In the genomic region with DNA sequence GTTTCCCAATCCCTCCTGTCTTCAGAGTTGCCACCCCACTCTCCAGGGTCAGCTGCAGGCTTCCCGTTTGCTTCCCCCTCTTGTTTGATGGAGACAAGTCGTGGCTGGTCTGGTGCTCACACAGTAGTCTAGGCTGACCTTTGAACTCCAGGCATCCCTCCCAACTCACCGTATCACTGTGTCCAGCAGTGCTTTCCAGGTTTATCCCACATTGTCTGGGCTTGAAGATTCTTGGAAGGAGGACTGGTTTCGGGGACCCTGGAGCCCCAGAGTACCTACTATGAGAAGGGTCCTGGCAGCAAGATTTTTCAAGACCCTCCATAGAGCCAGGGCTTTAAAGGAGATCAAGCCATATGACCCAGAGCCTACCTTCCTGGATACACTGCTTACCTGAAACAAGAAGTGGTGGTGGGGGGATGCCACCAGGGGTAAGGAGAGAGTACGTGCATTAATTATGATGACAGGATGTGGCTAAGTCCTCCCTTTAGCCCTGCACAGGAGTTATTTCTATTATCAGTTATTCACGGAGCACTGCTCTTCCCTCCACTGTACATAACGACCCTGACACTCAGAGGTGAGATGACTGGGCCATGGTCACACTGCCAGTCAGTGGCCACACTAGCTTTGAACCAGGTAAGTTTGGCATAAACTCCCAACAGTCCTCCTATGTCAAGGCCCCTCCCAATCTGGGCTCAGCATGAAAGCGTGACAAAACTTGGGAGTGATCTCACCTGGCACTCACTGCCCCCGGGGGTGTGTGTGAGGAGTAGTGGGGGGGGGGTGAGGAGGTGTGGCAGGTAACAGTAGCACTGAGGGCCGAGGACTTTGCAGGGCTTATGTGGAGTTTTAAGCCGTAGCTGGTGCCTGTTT, we compare ENCODE assay signal across 8 mouse cellular contexts. TPM values are rescaled to one million over a fixed set of nuclear protein-coding genes. Genes with fewer than 3 reads are reported as not detected.
DNase-seq lines count a peak whose midpoint lies in the region; ATAC-seq and TF ChIP-seq lines count a peak whose summit lies in the region.

No protein-coding gene starts in this region.

- TF ChIP-seq EP300 in MEL (IDR thresholded peaks at IDR 0.05; ENCODE audit: low read depth in 1 of 2, low read length in 2 of 2), result no peak

- H3K4me3 ChIP-seq in kidney, embryonic 15.5 days (replicated peaks), result peak overlapping the region; percentile 81; the same call in 1 of the 2 replicates
- peak overlapping the region in 1 of 2 experiments; percentile 45; a peak in 1 of 4 replicates for H3K4me3 ChIP-seq in MEL (ENCODE audit: control insufficient read depth in 1 of 2, insufficient read depth in 1 of 2, low read depth in 2 of 2, low read length in 2 of 2)
- no peak overlapping the region; the same call in 1 of the 2 replicates for H3K4me3 ChIP-seq in forebrain, embryonic 13.5 days
- H3K4me3 ChIP-seq in liver, embryonic 15.5 days (replicated peaks), result peak overlapping the region; percentile 94

- H3K9ac ChIP-seq in kidney, embryonic 15.5 days, result no peak overlapping the region
- H3K9ac ChIP-seq in MEL (ENCODE audit: control insufficient read depth, low read depth, low read length, poor library complexity, severe bottlenecking), result peak overlapping the region; percentile 71
- peak overlapping the region; percentile 92 for H3K9ac ChIP-seq in forebrain, embryonic 13.5 days
- H3K9ac ChIP-seq in liver, embryonic 15.5 days, result peak overlapping the region; percentile 90; the same call in 1 of the 2 replicates

- H3K27ac ChIP-seq in kidney, embryonic 15.5 days, result peak overlapping the region; percentile 99
- peak overlapping the region; percentile 51; the same call in 1 of the 2 replicates for H3K27ac ChIP-seq in MEL (ENCODE audit: control insufficient read depth, low read depth, low read length)
- H3K27ac ChIP-seq in forebrain, embryonic 13.5 days, result peak overlapping the region; percentile 99
- peak overlapping the region; percentile 94 for H3K27ac ChIP-seq in liver, embryonic 15.5 days (replicated peaks)

- no peak for ATAC-seq in kidney, embryonic 15.5 days (replicated peaks; ENCODE audit: low FRiP score)
- no peak for ATAC-seq in forebrain, embryonic 13.5 days
- ATAC-seq in liver, embryonic 15.5 days (ENCODE audit: insufficient read depth), result no peak

- no peaks in the 10 kb centered on the region for H3K9me3 ChIP-seq in kidney, embryonic 15.5 days (replicated peaks)
- H3K9me3 ChIP-seq in MEL (replicated peaks; ENCODE audit: insufficient read depth, low read length), result no peaks in the 10 kb centered on the region
- no peaks in the 10 kb centered on the region for H3K9me3 ChIP-seq in forebrain, embryonic 13.5 days (replicated peaks)
- no peaks in the 10 kb centered on the region for H3K9me3 ChIP-seq in liver, embryonic 15.5 days (replicated peaks)

- peak overlapping the region; percentile 67 for H3K4me2 ChIP-seq in kidney, embryonic 15.5 days
- H3K4me2 ChIP-seq in forebrain, embryonic 13.5 days, result peak overlapping the region; percentile 99
- peak overlapping the region; percentile 94 for H3K4me2 ChIP-seq in liver, embryonic 15.5 days

- peaks cover 26% of the 10 kb centered on the region for H3K79me2 ChIP-seq in MEL (ENCODE audit: control insufficient read depth, insufficient read depth, low read length, poor library complexity)

- no peak for TF ChIP-seq RAD21 in MEL (IDR thresholded peaks at IDR 0.05; ENCODE audit: low read depth, low read length)

- no peaks in the 10 kb centered on the region for H3K27me3 ChIP-seq in kidney, embryonic 15.5 days
- H3K27me3 ChIP-seq in MEL (ENCODE audit: control insufficient read depth in 1 of 2, insufficient read depth in 2 of 2, low read length in 2 of 2), result no peaks in the 10 kb centered on the region
- no peaks in the 10 kb centered on the region for H3K27me3 ChIP-seq in forebrain, embryonic 13.5 days
- H3K27me3 ChIP-seq in liver, embryonic 15.5 days, result no peaks in the 10 kb centered on the region

- DNase-seq in kidney, postnatal 10 days, result no peak
- no peak for DNase-seq in MEL (ENCODE audit: low read depth, low spot score)
- no peak for DNase-seq in adipocyte (ENCODE audit: low spot score)
- no peak for DNase-seq in right cerebral cortex, adult 2 months (ENCODE audit: low spot score in 2 of 2)
- DNase-seq in gastrocnemius, adult 8-10 months (ENCODE audit: low spot score in 2 of 2), result no peak

- TF ChIP-seq POLR2A in MEL (IDR thresholded peaks at IDR 0.05; ENCODE audit: control insufficient read depth in 1 of 2, insufficient read depth in 1 of 2, low read depth in 1 of 2, low read length in 2 of 2, poor library complexity in 1 of 2), result no peak

- 51% methylated on average over 11 of the region's 11 CpGs for WGBS in kidney, embryonic 15.5 days
- WGBS in forebrain, embryonic 13.5 days, result 68% methylated on average over 11 of the region's 11 CpGs
- WGBS in liver, embryonic 15.5 days (ENCODE audit: insufficient replicate concordance), result 24% methylated on average over 11 of the region's 11 CpGs

- no peak for TF ChIP-seq CTCF in MEL (IDR thresholded peaks at IDR 0.05 in 2 of 3, conservative IDR thresholded peaks at IDR 0.05 in 1 of 3; ENCODE audit: control insufficient read depth in 1 of 3, insufficient read depth in 1 of 3, low read depth in 2 of 3, low read length in 3 of 3, poor library complexity in 1 of 3, severe bottlenecking in 1 of 3)

- H3K36me3 ChIP-seq in kidney, embryonic 15.5 days, result peaks cover 20% of the 10 kb centered on the region
- H3K36me3 ChIP-seq in MEL (ENCODE audit: control insufficient read depth in 1 of 2, insufficient read depth in 2 of 2, low read length in 2 of 2), result peaks cover 5 to 32% of the 10 kb centered on the region in 2 experiments
- H3K36me3 ChIP-seq in forebrain, embryonic 13.5 days (ENCODE audit: poor library complexity, severe bottlenecking), result peaks cover 16% of the 10 kb centered on the region
- H3K36me3 ChIP-seq in liver, embryonic 15.5 days (replicated peaks), result peaks cover 23% of the 10 kb centered on the region

- peaks cover 35% of the 10 kb centered on the region for H3K4me1 ChIP-seq in kidney, embryonic 15.5 days
- H3K4me1 ChIP-seq in MEL (ENCODE audit: control insufficient read depth in 1 of 2, insufficient read depth in 2 of 2, low read length in 2 of 2), result peaks cover 14 to 33% of the 10 kb centered on the region in 2 experiments
- H3K4me1 ChIP-seq in forebrain, embryonic 13.5 days, result peaks cover 24% of the 10 kb centered on the region
- peaks cover 53% of the 10 kb centered on the region for H3K4me1 ChIP-seq in liver, embryonic 15.5 days (replicated peaks)

TF ChIP-seq in MEL, 35 proteins besides CTCF, POLR2A, EP300 and RAD21 (continues in another document):
- TF ChIP-seq GATA1 (IDR thresholded peaks at IDR 0.05; ENCODE audit: low read depth, low read length) (no peak), HCFC1 (IDR thresholded peaks at IDR 0.05; ENCODE audit: low read depth, low read length) (no peak), ZKSCAN1 (IDR thresholded peaks at IDR 0.05; ENCODE audit: low read depth, low read length) (no peak), MAX (IDR thresholded peaks at IDR 0.05; ENCODE audit: low read length) (no peak)

RNA-seq across cellular contexts. Expression of gene Cdk9, which starts 1.5 kb away (rescaled TPM):
- polyA plus RNA-seq in kidney, embryonic 15.5 days (2015; fragmentation: Nextera tagmentation; extraction: Ambion mirVana), result 108 and 118 TPM in 2 replicates
- total RNA-seq in MEL (2012; rRNA removed), result 30.9 and 37.7 TPM in 2 replicates
- polyA plus RNA-seq in MEL (2012; ENCODE audit: insufficient read depth in 1 of 2, insufficient read length in 2 of 2, low read depth in 1 of 2, low replicate concordance in 2 of 2, missing spikeins in 1 of 2), result 100 to 1,000 TPM in 1 of 2 experiments, not detected in 1; 125 TPM
- polyA plus RNA-seq in forebrain, embryonic 13.5 days (2015; fragmentation: Nextera tagmentation; extraction: Ambion mirVana), result 90.3 and 99.9 TPM in 2 replicates
- 48.3 and 49.6 TPM in 2 replicates for polyA plus RNA-seq in liver, embryonic 15.5 days (2015; fragmentation: Nextera tagmentation; extraction: Ambion mirVana)
- total RNA-seq in gastrocnemius, adult 8-10 months (2022), result 10 to 100 TPM; 17.0 to 22.2 (median 20.8) TPM

RNA-seq across cellular contexts. Expression of gene Sh2d3c, which starts 6.5 kb away (rescaled TPM):
- polyA plus RNA-seq in kidney, embryonic 15.5 days (2015; fragmentation: Nextera tagmentation; extraction: Ambion mirVana), result 32.5 and 37.2 TPM in 2 replicates
- total RNA-seq in MEL (2012; rRNA removed), result 0.19 and 0.26 TPM in 2 replicates
- under 1 TPM in 1 of 2 experiments, not detected in 1; 0.43 TPM for polyA plus RNA-seq in MEL (2012; ENCODE audit: insufficient read depth in 1 of 2, insufficient read length in 2 of 2, low read depth in 1 of 2, low replicate concordance in 2 of 2, missing spikeins in 1 of 2)
- polyA plus RNA-seq in forebrain, embryonic 13.5 days (2015; fragmentation: Nextera tagmentation; extraction: Ambion mirVana), result 23.5 and 29.2 TPM in 2 replicates
- polyA plus RNA-seq in liver, embryonic 15.5 days (2015; fragmentation: Nextera tagmentation; extraction: Ambion mirVana), result 7.0 and 8.3 TPM in 2 replicates
- total RNA-seq in gastrocnemius, adult 8-10 months (2022), result 1 to 10 TPM; 3.3 to 6.6 (median 6.1) TPM

RNA-seq across cellular contexts. Expression of gene Fpgs, which starts 10.4 kb away (rescaled TPM):
- 33.7 and 40.3 TPM in 2 replicates for polyA plus RNA-seq in kidney, embryonic 15.5 days (2015; fragmentation: Nextera tagmentation; extraction: Ambion mirVana)
- 32.5 and 40.0 TPM in 2 replicates for total RNA-seq in MEL (2012; rRNA removed)
- 10 to 100 TPM in 1 of 2 experiments, not detected in 1; 73.9 TPM for polyA plus RNA-seq in MEL (2012; ENCODE audit: insufficient read depth in 1 of 2, insufficient read length in 2 of 2, low read depth in 1 of 2, low replicate concordance in 2 of 2, missing spikeins in 1 of 2)
- 14.2 and 15.7 TPM in 2 replicates for polyA plus RNA-seq in forebrain, embryonic 13.5 days (2015; fragmentation: Nextera tagmentation; extraction: Ambion mirVana)
- 41.2 and 51.2 TPM in 2 replicates for polyA plus RNA-seq in liver, embryonic 15.5 days (2015; fragmentation: Nextera tagmentation; extraction: Ambion mirVana)
- total RNA-seq in gastrocnemius, adult 8-10 months (2022), result 1 to 10 TPM; 4.2 to 5.8 (median 4.7) TPM

RNA-seq across cellular contexts. Expression of gene 6330409D20Rik, which starts 26.5 kb away (rescaled TPM):
- 0.18 TPM in 1 of 2 replicates, not detected in the other for polyA plus RNA-seq in kidney, embryonic 15.5 days (2015; fragmentation: Nextera tagmentation; extraction: Ambion mirVana)
- not detected in 2 replicates for total RNA-seq in MEL (2012; rRNA removed)
- not detected for polyA plus RNA-seq in MEL (2012; ENCODE audit: insufficient read depth in 1 of 2, insufficient read length in 2 of 2, low read depth in 1 of 2, low replicate concordance in 2 of 2, missing spikeins in 1 of 2)
- 1.6 and 2.5 TPM in 2 replicates for polyA plus RNA-seq in forebrain, embryonic 13.5 days (2015; fragmentation: Nextera tagmentation; extraction: Ambion mirVana)
- polyA plus RNA-seq in liver, embryonic 15.5 days (2015; fragmentation: Nextera tagmentation; extraction: Ambion mirVana), result not detected in 2 replicates
- total RNA-seq in gastrocnemius, adult 8-10 months (2022), result not detected

RNA-seq across cellular contexts. Expression of gene Tor2a, which starts 42.7 kb away (rescaled TPM):
- polyA plus RNA-seq in kidney, embryonic 15.5 days (2015; fragmentation: Nextera tagmentation; extraction: Ambion mirVana), result 64.8 and 70.5 TPM in 2 replicates
- 46.6 and 54.7 TPM in 2 replicates for total RNA-seq in MEL (2012; rRNA removed)
- 10 to 100 TPM in 1 of 2 experiments, not detected in 1; 62.2 TPM for polyA plus RNA-seq in MEL (2012; ENCODE audit: insufficient read depth in 1 of 2, insufficient read length in 2 of 2, low read depth in 1 of 2, low replicate concordance in 2 of 2, missing spikeins in 1 of 2)
- 55.8 and 62.2 TPM in 2 replicates for polyA plus RNA-seq in forebrain, embryonic 13.5 days (2015; fragmentation: Nextera tagmentation; extraction: Ambion mirVana)
- 24.7 and 27.7 TPM in 2 replicates for polyA plus RNA-seq in liver, embryonic 15.5 days (2015; fragmentation: Nextera tagmentation; extraction: Ambion mirVana)
- 1 to 10 TPM; 4.3 to 5.1 (median 4.6) TPM for total RNA-seq in gastrocnemius, adult 8-10 months (2022)
